Mouse (Mus musculus) liver, adult 2 months (tissue): ENCODE results near the gene Mrpl54. TPM values are rescaled to one million over a fixed set of nuclear protein-coding genes. Genes with fewer than 3 reads are reported as not detected.

Source experiments
- DNase-seq: peaks from one replicate; pipeline ENCODE4 v3.0.0-alpha.2; 2011; ENCODE audit warnings: low read depth, low spot score; ENCODE audit errors: extremely low read depth
- H3K27ac ChIP-seq: fragments of 200-500 bp; replicated peaks from 2 replicates; pipeline ENCODE4 v1.5.1; 2012; ENCODE audit warnings: low read depth, mild to moderate bottlenecking, control low read depth, inconsistent platforms, low read length; ENCODE audit not compliant: insufficient read depth
- H3K27me3 ChIP-seq: fragments of 200-500 bp; 2 replicates; pipeline ENCODE4 v1.6.1; 2012; ENCODE audit warnings: mild to moderate bottlenecking, moderate library complexity, low read length, inconsistent platforms; ENCODE audit not compliant: control insufficient read depth, insufficient read depth
- H3K36me3 ChIP-seq: fragments of 200-500 bp; 2 replicates; pipeline ENCODE4 v1.6.1; 2012; ENCODE audit warnings: low read length, inconsistent platforms; ENCODE audit not compliant: control insufficient read depth, insufficient read depth
- H3K4me1 ChIP-seq: fragments of 200-500 bp; 2 replicates; pipeline ENCODE4 v1.6.1; 2011; ENCODE audit warnings: low read length; ENCODE audit not compliant: control insufficient read depth, insufficient read depth
- H3K4me3 ChIP-seq: fragments of 200-500 bp; 2 replicates; pipeline ENCODE4 v1.5.1; 2011; ENCODE audit warnings: low read depth, mild to moderate bottlenecking, control low read depth, low read length, moderate library complexity; ENCODE audit not compliant: insufficient read depth
- H3K79me2 ChIP-seq: fragments of 200-500 bp; 2 replicates; pipeline ENCODE4 v1.6.1; 2012; ENCODE audit warnings: inconsistent platforms, mild to moderate bottlenecking, low read length, moderate library complexity; ENCODE audit not compliant: control insufficient read depth, insufficient read depth
- H3K9ac ChIP-seq: fragments of 200-500 bp; 2 replicates; pipeline ENCODE4 v1.6.1; 2012; ENCODE audit warnings: low read depth, mild to moderate bottlenecking, control low read depth, inconsistent platforms, low read length
- CTCF ChIP-seq: fragments of 200-500 bp; IDR thresholded peaks from 2 replicates; pipeline ENCODE4 v1.5.1; 2011; ENCODE audit warnings: low read depth, low read length, control low read depth
- POLR2A ChIP-seq: fragments of 200-500 bp; IDR thresholded peaks from 2 replicates; pipeline ENCODE4 v1.6.1; 2011; ENCODE audit warnings: low read length, control low read depth; ENCODE audit not compliant: insufficient read depth; ENCODE audit errors: extremely low read depth
- WGBS: fragments of 180-500 bp; shearing (Covaris S2); methylation state at CpG from one replicate; pipeline ENCODE4 v1.1.7; 2018; 5-methylcytosine and 5-hydroxymethylcytosine counted together
- polyA plus RNA-seq: library from polyadenylated mRNA; depleted of rRNA; stranded (reverse); fragments of >200 nt; gene quantifications from 2 replicates; pipeline ENCODE4 v1.2.3, GENCODE M21; 2012; rRNA removed
- total RNA-seq: library from RNA; depleted of rRNA; stranded (reverse); fragments of >200 nt; gene quantifications from 2 replicates; pipeline ENCODE4 v1.2.3, GENCODE M21; 2014; rRNA removed

Gene Mrpl54
- 52.1 and 65.9 TPM in 2 replicates for total RNA-seq
- polyA plus RNA-seq, result 66.6 and 85.9 TPM in 2 replicates

DNA sequence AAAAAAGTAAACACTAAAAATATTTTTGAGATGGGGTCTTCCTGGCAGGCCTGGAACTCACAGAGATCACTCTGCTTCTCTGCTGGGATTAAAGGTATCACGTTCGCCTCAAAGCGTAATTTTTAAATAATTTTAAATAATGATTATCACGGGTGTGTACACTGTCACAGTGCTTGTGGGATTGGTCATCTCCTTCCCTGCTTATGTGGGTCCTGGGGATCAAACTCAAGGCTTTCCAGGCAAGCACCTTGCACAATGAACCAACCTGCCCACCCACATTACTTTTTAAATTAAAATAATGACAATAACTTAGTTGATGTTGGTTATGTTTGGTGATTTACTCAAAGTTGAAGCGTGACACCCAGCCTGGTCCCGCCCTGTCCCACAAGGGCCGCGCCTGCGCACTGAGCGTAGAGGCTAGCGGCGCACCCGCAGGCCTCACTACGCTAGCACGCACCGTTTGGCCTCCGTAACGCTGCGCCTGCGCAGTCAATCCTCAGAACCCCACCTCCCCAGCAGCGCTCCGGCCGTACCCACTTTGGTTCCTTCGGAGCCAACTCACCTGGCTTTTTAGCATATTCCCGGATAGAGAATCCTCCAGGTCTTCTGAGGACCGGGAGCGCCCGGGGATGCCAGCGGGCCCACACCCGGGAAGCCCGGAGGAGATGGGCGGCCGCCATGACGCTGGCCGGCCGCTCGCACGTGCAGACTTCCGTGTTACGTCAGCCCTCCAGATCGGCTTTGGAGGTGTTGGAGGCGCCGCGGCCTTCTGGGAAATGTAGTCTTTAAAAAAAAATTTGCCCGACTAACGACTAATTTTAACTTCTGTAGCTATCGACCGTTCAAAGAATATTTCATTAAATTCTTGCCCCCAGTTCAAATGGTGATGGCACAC lies at the start of gene Mrpl54, which contains the start of gene Apba3:
Mrpl54 (minus strand) TSS at position 724 of the 895 bp plus-strand sequence.
Apba3 (plus strand) TSS at position 750 of the 895 bp plus-strand sequence.
- Histone ChIP-seq H3K9ac (peak within 1 kb of the TSS; percentile 85), H3K79me2 (peaks cover 12% of the 10 kb centered on the region), H3K4me3 (peak within 1 kb of the TSS; percentile 86), H3K36me3 (no peaks in the 10 kb centered on the region; the same call in 1 of the 2 replicates), H3K4me1 (peaks cover 8% of the 10 kb centered on the region), H3K27ac (peak within 1 kb of the TSS; percentile 98), H3K27me3 (no peaks in the 10 kb centered on the region)
- TF ChIP-seq POLR2A (peak; percentile 54), CTCF (no peak)
- peak; percentile 83 for DNase-seq
- under 1% methylated on average over 48 of the region's 48 CpGs for WGBS

GRCm38 (mm10) chr10:81315587-81315986 lies 48.9 kb upstream of the Mrpl54 start:
- WGBS, result 93% methylated on average over 16 of the region's 16 CpGs
- Histone ChIP-seq H3K9ac (no peak overlapping the region), H3K4me3 (no peak overlapping the region), H3K79me2 (no peaks in the 10 kb centered on the region), H3K4me1 (peaks cover 16% of the 10 kb centered on the region), H3K36me3 (no peaks in the 10 kb centered on the region), H3K27ac (no peak overlapping the region), H3K27me3 (no peaks in the 10 kb centered on the region)
- no peak for DNase-seq
- TF ChIP-seq POLR2A (no peak), CTCF (no peak)

DNA sequence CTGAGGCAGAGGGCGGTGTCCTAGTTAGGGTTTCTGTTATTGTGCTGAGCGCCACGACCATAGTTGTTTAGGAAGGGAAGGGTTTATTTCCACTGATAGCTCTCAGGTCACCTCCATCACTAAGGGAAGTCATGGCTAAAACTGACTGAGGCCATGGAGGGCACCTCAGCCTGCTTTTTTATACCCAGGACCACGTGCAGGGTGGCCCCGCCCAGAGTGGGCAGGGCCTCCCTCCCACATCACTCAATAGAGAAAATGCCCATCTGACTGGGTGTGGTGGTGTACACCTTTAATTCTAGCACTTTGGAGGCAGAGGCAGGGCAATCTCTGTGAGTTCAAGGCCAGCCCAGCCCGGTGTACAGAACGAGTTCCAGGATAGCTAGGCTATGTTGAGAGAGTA lies 47.5 kb upstream of the Mrpl54 start:
- no peak for DNase-seq
- 72% methylated on average over 7 of the region's 7 CpGs for WGBS
- Histone ChIP-seq H3K4me1 (peaks cover 11% of the 10 kb centered on the region), H3K27ac (no peak overlapping the region), H3K9ac (no peak overlapping the region), H3K4me3 (no peak overlapping the region), H3K79me2 (no peaks in the 10 kb centered on the region), H3K36me3 (no peaks in the 10 kb centered on the region), H3K27me3 (no peaks in the 10 kb centered on the region)
- no peak for TF ChIP-seq POLR2A
- no peak for TF ChIP-seq CTCF

DNA sequence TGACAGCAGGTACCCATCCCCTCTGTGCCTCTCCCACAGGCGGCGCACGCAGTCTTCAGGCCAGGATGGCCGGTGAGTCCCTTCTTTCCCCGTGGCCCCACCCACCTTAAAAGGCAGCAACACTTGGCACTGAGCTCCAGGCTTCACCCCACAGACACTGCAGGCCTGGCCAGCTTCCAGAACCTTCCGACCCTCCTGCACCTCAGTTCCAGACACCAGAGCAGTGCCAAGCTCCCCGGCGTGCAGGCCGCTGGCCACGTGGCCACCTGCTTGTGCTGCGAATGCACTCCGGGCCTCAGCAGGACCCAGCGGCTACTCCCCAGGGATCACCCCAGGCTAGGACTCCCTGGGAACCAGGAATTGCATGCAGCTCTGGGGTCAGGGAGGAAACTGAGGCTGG lies 46.8 kb upstream of the Mrpl54 start:
- 92% methylated on average over 13 of the region's 13 CpGs for WGBS
- Histone ChIP-seq H3K4me3 (no peak overlapping the region), H3K36me3 (no peaks in the 10 kb centered on the region), H3K9ac (no peak overlapping the region), H3K27me3 (no peaks in the 10 kb centered on the region), H3K4me1 (peaks cover 4% of the 10 kb centered on the region), H3K79me2 (no peaks in the 10 kb centered on the region), H3K27ac (no peak overlapping the region)
- TF ChIP-seq POLR2A, result no peak
- DNase-seq, result no peak

- Histone ChIP-seq H3K4me3 (no peak overlapping the region), H3K4me1 (no peaks in the 10 kb centered on the region), H3K27ac (no peak overlapping the region), H3K36me3 (no peaks in the 10 kb centered on the region), H3K79me2 (peaks cover 11% of the 10 kb centered on the region), H3K9ac (no peak overlapping the region), H3K27me3 (no peaks in the 10 kb centered on the region)
- no peak for TF ChIP-seq POLR2A
- no peak for TF ChIP-seq CTCF
- 82% methylated on average over 5 of the region's 5 CpGs for WGBS
- no peak for DNase-seq
Measured at GRCm38 (mm10) chr10:81309571-81309970, 42.8 kb upstream of the Mrpl54 start.
